Mouse (Mus musculus): ENCODE measurements around the gene Fig4. TPM values are rescaled to one million over a fixed set of nuclear protein-coding genes. Genes with fewer than 3 reads are reported as not detected.
A peak's percentile ranks its signal among the peaks of the same experiment; 100 is the strongest.

Fig4 gene
- polyA plus RNA-seq, 1 experiment from 2014 or later, result 18.1 TPM

- no peaks in the 10 kb centered on the region for H3K9me3 ChIP-seq (ENCODE audit: low read length)
- DNase-seq (ENCODE audit: low spot score) (peak; percentile 51), ATAC-seq (no peak)
- H3K4me2 ChIP-seq (replicated peaks; ENCODE audit: low read depth, low read length), result peak overlapping the region; percentile 32; the same call in 1 of the 2 replicates
- no peaks in the 10 kb centered on the region for H3K27me3 ChIP-seq (replicated peaks; ENCODE audit: insufficient read depth, low read length)
- no peak overlapping the region for H3K27ac ChIP-seq (ENCODE audit: low read length)
- no peak overlapping the region; the same call in 1 of the 2 replicates for H3K4me3 ChIP-seq (ENCODE audit: low read depth, low read length)
- TF ChIP-seq EP300 (IDR thresholded peaks at IDR 0.05), result no peak
- TF ChIP-seq CTCF (IDR thresholded peaks at IDR 0.05), result no peak
- WGBS, result 37% methylated on average over 18 of the region's 18 CpGs
- H3K36me3 ChIP-seq (ENCODE audit: insufficient read depth, low read length), result no peaks in the 10 kb centered on the region
- H3K9ac ChIP-seq (replicated peaks; ENCODE audit: low read depth), result no peak overlapping the region
- H3K4me1 ChIP-seq (ENCODE audit: insufficient read depth, low read depth, low read length), result no peaks in the 10 kb centered on the region; the same call in 1 of the 2 replicates
Observed at GRCm38 (mm10) chr10:41151441-41151840, 151.6 kb downstream of the Fig4 start.

GRCm38 (mm10) chr10:41151021-41151420 is 152.0 kb downstream of the Fig4 start:
- no peaks in the 10 kb centered on the region for H3K9me3 ChIP-seq (ENCODE audit: low read length)
- H3K27me3 ChIP-seq (replicated peaks; ENCODE audit: insufficient read depth, low read length), result no peaks in the 10 kb centered on the region
- no peak overlapping the region for H3K9ac ChIP-seq (replicated peaks; ENCODE audit: low read depth)
- DNase-seq (ENCODE audit: low spot score), result no peak
- TF ChIP-seq EP300 (IDR thresholded peaks at IDR 0.05) (no peak), CTCF (IDR thresholded peaks at IDR 0.05) (no peak)
- ATAC-seq, result no peak
- peak overlapping the region; percentile 32; the same call in 1 of the 2 replicates for H3K4me2 ChIP-seq (replicated peaks; ENCODE audit: low read depth, low read length)
- H3K4me3 ChIP-seq (ENCODE audit: low read depth, low read length), result no peak overlapping the region
- H3K36me3 ChIP-seq (ENCODE audit: insufficient read depth, low read length), result no peaks in the 10 kb centered on the region
- H3K27ac ChIP-seq (ENCODE audit: low read length), result no peak overlapping the region
- no peaks in the 10 kb centered on the region; the same call in 1 of the 2 replicates for H3K4me1 ChIP-seq (ENCODE audit: insufficient read depth, low read depth, low read length)
- 47% methylated on average over 10 of the region's 10 CpGs for WGBS

- ATAC-seq (no peak), DNase-seq (ENCODE audit: low spot score) (no peak)
- H3K27ac ChIP-seq (ENCODE audit: low read length), result no peak overlapping the region
- no peaks in the 10 kb centered on the region for H3K9me3 ChIP-seq (ENCODE audit: low read length)
- H3K4me2 ChIP-seq (replicated peaks; ENCODE audit: low read depth, low read length), result no peak overlapping the region
- H3K4me1 ChIP-seq (ENCODE audit: insufficient read depth, low read depth, low read length), result no peaks in the 10 kb centered on the region; the same call in 1 of the 2 replicates
- H3K36me3 ChIP-seq (ENCODE audit: insufficient read depth, low read length), result no peaks in the 10 kb centered on the region
- no peaks in the 10 kb centered on the region for H3K27me3 ChIP-seq (replicated peaks; ENCODE audit: insufficient read depth, low read length)
- no peak overlapping the region for H3K9ac ChIP-seq (replicated peaks; ENCODE audit: low read depth)
- no peak overlapping the region for H3K4me3 ChIP-seq (ENCODE audit: low read depth, low read length)
- no peak for TF ChIP-seq CTCF (IDR thresholded peaks at IDR 0.05)
- WGBS, result 79% methylated on average over 2 of the region's 2 CpGs
Observed at GRCm38 (mm10) chr10:41150496-41150895, 152.6 kb downstream of the Fig4 start.

- TF ChIP-seq CTCF (IDR thresholded peaks at IDR 0.05), result no peak
- TF ChIP-seq EP300 (IDR thresholded peaks at IDR 0.05), result no peak
- no peaks in the 10 kb centered on the region for H3K36me3 ChIP-seq (ENCODE audit: insufficient read depth, low read length)
- no peak for ATAC-seq
- no peaks in the 10 kb centered on the region for H3K27me3 ChIP-seq (replicated peaks; ENCODE audit: insufficient read depth, low read length)
- H3K4me3 ChIP-seq (ENCODE audit: low read depth, low read length), result no peak overlapping the region
- H3K27ac ChIP-seq (ENCODE audit: low read length), result no peak overlapping the region
- no peaks in the 10 kb centered on the region; the same call in 1 of the 2 replicates for H3K4me1 ChIP-seq (ENCODE audit: insufficient read depth, low read depth, low read length)
- H3K9ac ChIP-seq (replicated peaks; ENCODE audit: low read depth), result no peak overlapping the region
- DNase-seq (ENCODE audit: low spot score), result no peak
- 50% methylated on average over 3 of the region's 3 CpGs for WGBS
- H3K4me2 ChIP-seq (replicated peaks; ENCODE audit: low read depth, low read length), result no peak overlapping the region
- H3K9me3 ChIP-seq (ENCODE audit: low read length), result no peaks in the 10 kb centered on the region
Observed at GRCm38 (mm10) chr10:41149307-41149706, 153.8 kb downstream of the Fig4 start.

GRCm38 (mm10) chr10:41146141-41146540 is 156.9 kb downstream of the Fig4 start:
- 68% methylated on average over 2 of the region's 2 CpGs for WGBS
- no peaks in the 10 kb centered on the region for H3K27me3 ChIP-seq (replicated peaks; ENCODE audit: insufficient read depth, low read length)
- DNase-seq (ENCODE audit: low spot score) (no peak), ATAC-seq (no peak)
- no peaks in the 10 kb centered on the region for H3K4me1 ChIP-seq (ENCODE audit: insufficient read depth, low read depth, low read length)
- H3K4me2 ChIP-seq (replicated peaks; ENCODE audit: low read depth, low read length), result no peak overlapping the region
- H3K9me3 ChIP-seq (ENCODE audit: low read length), result no peaks in the 10 kb centered on the region
- H3K9ac ChIP-seq (replicated peaks; ENCODE audit: low read depth), result no peak overlapping the region
- no peaks in the 10 kb centered on the region for H3K36me3 ChIP-seq (ENCODE audit: insufficient read depth, low read length)
- TF ChIP-seq CTCF (IDR thresholded peaks at IDR 0.05) (no peak), EP300 (IDR thresholded peaks at IDR 0.05) (no peak)
- no peak overlapping the region for H3K4me3 ChIP-seq (ENCODE audit: low read depth, low read length)
- H3K27ac ChIP-seq (ENCODE audit: low read length), result no peak overlapping the region

Other genes starting within 250 kb of the Fig4 start
- not detected in 2 replicates for gene Gpr6, start 231.0 kb downstream of the Fig4 start, polyA plus RNA-seq (2015; fragmentation: Nextera tagmentation; extraction: Ambion mirVana)
- gene Ak9, start 720 bp upstream of the Fig4 start, polyA plus RNA-seq (2015; fragmentation: Nextera tagmentation; extraction: Ambion mirVana), result 0.87 and 0.99 TPM in 2 replicates
- 14.6 and 14.8 TPM in 2 replicates for gene Zbtb24, start 147.1 kb upstream of the Fig4 start, polyA plus RNA-seq (2015; fragmentation: Nextera tagmentation; extraction: Ambion mirVana)
- 22.8 and 27.9 TPM in 2 replicates for gene Mical1, start 173.1 kb upstream of the Fig4 start, polyA plus RNA-seq (2015; fragmentation: Nextera tagmentation; extraction: Ambion mirVana)
- gene Smpd2, start 187.1 kb upstream of the Fig4 start, polyA plus RNA-seq (2015; fragmentation: Nextera tagmentation; extraction: Ambion mirVana), result 54.9 and 58.6 TPM in 2 replicates
- 11.1 and 11.7 TPM in 2 replicates for gene Ppil6, start 187.2 kb upstream of the Fig4 start, polyA plus RNA-seq (2015; fragmentation: Nextera tagmentation; extraction: Ambion mirVana)
- gene Cd164, start 216.2 kb upstream of the Fig4 start, polyA plus RNA-seq (2015; fragmentation: Nextera tagmentation; extraction: Ambion mirVana), result 130 and 135 TPM in 2 replicates